Mouse (Mus musculus): ENCODE measurements at regions not wholly inside any gene's neighbourhood (a gene's known extent, or its start where the extent isn't known, plus 50 kb on each side); places are given as distances from the start of the nearest gene placed in this dataset.
"Not testable (repeated sequence)": the region's sequence is repeated elsewhere in the genome, so short reads cannot be mapped to it uniquely, and the experiment has no call there.

- DNase-seq, result no peak
Observed at GRCm38 (mm10) chr5:91822844-91823576, 139.9 kb downstream of the Rchy1 start.

- no peak for DNase-seq
Observed at GRCm38 (mm10) chr5:91818800-91819199, 144.1 kb downstream of the Rchy1 start.

GRCm38 (mm10) chr5:91818195-91818594 is 144.7 kb downstream of the Rchy1 start:
- DNase-seq, result no peak

GRCm38 (mm10) chr5:91816376-91816950 is 146.4 kb downstream of the Rchy1 start:
- no peak for DNase-seq

- no peak for DNase-seq
Observed at GRCm38 (mm10) chr5:91814956-91815355, 147.9 kb downstream of the Rchy1 start.

- no peak for DNase-seq
Observed at GRCm38 (mm10) chr5:91814417-91814762, 148.5 kb downstream of the Rchy1 start.

- no peak for DNase-seq
Observed at GRCm38 (mm10) chr5:91813547-91814416, 149.1 kb downstream of the Rchy1 start.

GRCm38 (mm10) chr5:91807070-91808065 is 155.5 kb downstream of the Rchy1 start:
- DNase-seq, result no peak

- DNase-seq, result no peak
Observed at GRCm38 (mm10) chr5:91801297-91801980, 161.4 kb downstream of the Rchy1 start.

GRCm38 (mm10) chr5:91797362-91797761 is 165.5 kb downstream of the Rchy1 start:
- DNase-seq, result no peak

- no peak for DNase-seq
Observed at GRCm38 (mm10) chr5:91792732-91793131, 170.1 kb downstream of the Rchy1 start.

GRCm38 (mm10) chr5:91790412-91790811 is 172.5 kb downstream of the Rchy1 start:
- DNase-seq, result no peak

- DNase-seq, result no peak
Observed at GRCm38 (mm10) chr5:91783966-91784365, 178.9 kb downstream of the Rchy1 start.

GRCm38 (mm10) chr5:91776971-91777370 is 185.9 kb downstream of the Rchy1 start:
- DNase-seq, result no peak

GRCm38 (mm10) chr5:91774065-91774464 is 188.8 kb downstream of the Rchy1 start:
- DNase-seq, result no peak

GRCm38 (mm10) chr5:91767886-91768285 is 195.0 kb downstream of the Rchy1 start:
- DNase-seq, result no peak

GRCm38 (mm10) chr5:91767060-91767459 is 195.8 kb downstream of the Rchy1 start:
- DNase-seq, result no peak

GRCm38 (mm10) chr5:91764621-91765020 is 198.2 kb downstream of the Rchy1 start:
- no peak for DNase-seq

- no peak for DNase-seq
Observed at GRCm38 (mm10) chr5:91762589-91762988, 200.3 kb downstream of the Rchy1 start.

GRCm38 (mm10) chr5:91755958-91756357 is 206.9 kb downstream of the Rchy1 start:
- DNase-seq, result no peak

GRCm38 (mm10) chr5:91752846-91753245 is 210.0 kb downstream of the Rchy1 start:
- not testable (repeated sequence) for DNase-seq

GRCm38 (mm10) chr5:91751168-91751567 is 211.7 kb downstream of the Rchy1 start:
- DNase-seq, result peak in 1 of 2 experiments; percentile 12

Measured in kidney, postnatal 4 days (tissue).